Mouse (Mus musculus) layer of hippocampus, postnatal 14 days (tissue): ENCODE data around the gene Dnmt1. TPM values are rescaled to one million over a fixed set of nuclear protein-coding genes. Genes with fewer than 3 reads are reported as not detected.
A peak's percentile ranks its signal among the peaks of the same experiment; 100 is the strongest.

Experiments
- DNase-seq, 2 experiments: peaks; one replicate each; pipeline ENCODE4 v3.0.0; 2021 to 2022; ENCODE audit warnings: low spot score in 2 of 2, mixed read lengths in 1 of 2
- total RNA-seq, 2 experiments: library from RNA; stranded (reverse); gene quantifications; 2 replicates each; pipeline ENCODE4 v1.2.3; 2021

Dnmt1 gene
- total RNA-seq, 2 experiments from 2014 or later: 35.5 to 37.1 TPM

GRCm38 (mm10) chr9:20943911-20944310 lies 15.8 kb downstream of the Dnmt1 start:
- DNase-seq: no peak

GRCm38 (mm10) chr9:20943396-20943795 lies 16.3 kb downstream of the Dnmt1 start:
- no peak for DNase-seq

GRCm38 (mm10) chr9:20923258-20923657 lies 36.4 kb downstream of the Dnmt1 start:
- no peak for DNase-seq

- no peak for DNase-seq
These were observed 43.5 kb downstream of the Dnmt1 start for GRCm38 (mm10) chr9:20916160-20916559.

- DNase-seq: no peak
These were observed 49.7 kb downstream of the Dnmt1 start for GRCm38 (mm10) chr9:20909948-20910347.

- no peak for DNase-seq
These were observed 57.6 kb downstream of the Dnmt1 start for GRCm38 (mm10) chr9:20902174-20902491.

- DNase-seq: no peak
These were observed 58.1 kb downstream of the Dnmt1 start for GRCm38 (mm10) chr9:20901466-20902173.

GRCm38 (mm10) chr9:20898511-20899073 lies 61.1 kb downstream of the Dnmt1 start, which contains the start of gene Eif3g:
Eif3g (minus strand) TSS chr9:20898623.
- DNase-seq: peak; percentile 81 to 83

- no peak for DNase-seq
These were observed 61.8 kb downstream of the Dnmt1 start for GRCm38 (mm10) chr9:20897736-20898510.

- no peak for DNase-seq
These were observed 64.3 kb downstream of the Dnmt1 start for GRCm38 (mm10) chr9:20895382-20895781.

- DNase-seq: no peak
These were observed 65.1 kb downstream of the Dnmt1 start for GRCm38 (mm10) chr9:20894629-20895028.

- DNase-seq: no peak
These were observed 65.9 kb downstream of the Dnmt1 start for GRCm38 (mm10) chr9:20893590-20894343.

- no peak for DNase-seq
These were observed 66.6 kb downstream of the Dnmt1 start for GRCm38 (mm10) chr9:20893069-20893468.

- DNase-seq: no peak
These were observed 67.5 kb downstream of the Dnmt1 start for GRCm38 (mm10) chr9:20892104-20892653.

- no peak for DNase-seq
These were observed 68.2 kb downstream of the Dnmt1 start for GRCm38 (mm10) chr9:20891339-20892103.

GRCm38 (mm10) chr9:20890411-20890810 lies 69.3 kb downstream of the Dnmt1 start:
- no peak for DNase-seq

- no peak for DNase-seq
These were observed 70.2 kb downstream of the Dnmt1 start for GRCm38 (mm10) chr9:20889185-20890141.

- no peak for DNase-seq
These were observed 71.3 kb downstream of the Dnmt1 start for GRCm38 (mm10) chr9:20888386-20888765.

- DNase-seq: peak; percentile 95 to 97
These were observed 71.8 kb downstream of the Dnmt1 start, which contains the start of gene Ppan for GRCm38 (mm10) chr9:20887704-20888385. Ppan (plus strand) TSS chr9:20888175.
